Mouse (Mus musculus) midbrain, embryonic 15.5 days (tissue): ENCODE results near the gene Glrx3. TPM values are rescaled to one million over a fixed set of nuclear protein-coding genes. Genes with fewer than 3 reads are reported as not detected.
A peak's percentile ranks its signal among the peaks of the same experiment; 100 is the strongest.
"Not testable (repeated sequence)": the region's sequence is repeated elsewhere in the genome, so short reads cannot be mapped to it uniquely, and the experiment has no call there.

Source experiments
- ATAC-seq: fragments of 200-750 bp; cut with Nextera tagmentation; replicated peaks from 2 replicates; pipeline ENCODE4 v1.8.0; 2017; ENCODE audit warnings: moderate TSS enrichment
- H3K27ac ChIP-seq: fragments of 300-500 bp; sonication (generic); 2 replicates; pipeline ENCODE4 v1.5.1; 2015; ENCODE audit warnings: mild to moderate bottlenecking, inconsistent platforms
- H3K27me3 ChIP-seq: fragments of 300-500 bp; sonication (generic); replicated peaks from 2 replicates; pipeline ENCODE4 v1.6.1; 2015; ENCODE audit warnings: inconsistent platforms
- H3K36me3 ChIP-seq: fragments of 300-500 bp; sonication (generic); replicated peaks from 2 replicates; pipeline ENCODE4 v1.6.1; 2015; ENCODE audit warnings: inconsistent platforms
- H3K4me1 ChIP-seq: fragments of 300-500 bp; sonication (generic); 2 replicates; pipeline ENCODE4 v1.6.1; 2015; ENCODE audit warnings: inconsistent platforms
- H3K4me2 ChIP-seq: fragments of 300-500 bp; sonication (generic); 2 replicates; pipeline ENCODE4 v1.6.1; 2015; ENCODE audit warnings: inconsistent platforms, mild to moderate bottlenecking, moderate library complexity
- H3K4me3 ChIP-seq: fragments of 300-500 bp; sonication (generic); 2 replicates; pipeline ENCODE4 v1.5.1; 2015; ENCODE audit warnings: mild to moderate bottlenecking, inconsistent platforms
- H3K9ac ChIP-seq: fragments of 300-500 bp; sonication (generic); 2 replicates; pipeline ENCODE4 v1.6.1; 2015; ENCODE audit warnings: mild to moderate bottlenecking, inconsistent platforms
- H3K9me3 ChIP-seq: fragments of 300-500 bp; sonication (generic); 2 replicates; pipeline ENCODE4 v1.6.1; 2016; ENCODE audit warnings: inconsistent platforms
- WGBS: fragments of 180-500 bp; shearing (Covaris S2); methylation state at CpG from one replicate; pipeline ENCODE4 v1.1.7; 2015; ENCODE audit warnings: mixed read lengths; 5-methylcytosine and 5-hydroxymethylcytosine counted together
- polyA plus RNA-seq: library from polyadenylated mRNA; unstranded; fragments of >200 nt; fragmentation: Nextera tagmentation; extraction: Ambion mirVana; gene quantifications from 2 replicates; pipeline ENCODE4 v1.2.1, GENCODE M21; 2015

Gene Glrx3
- polyA plus RNA-seq, 1 experiment from 2014 or later = 254 TPM

GRCm38 (mm10) chr7:137431769-137432603, 5.4 kb upstream of the Glrx3 start:
- Histone ChIP-seq H3K36me3 (no peaks in the 10 kb centered on the region), H3K27me3 (no peaks in the 10 kb centered on the region), H3K27ac (no peak overlapping the region), H3K4me2 (no peak overlapping the region), H3K9ac (no peak overlapping the region), H3K4me3 (no peak overlapping the region), H3K9me3 (no peaks in the 10 kb centered on the region), H3K4me1 (no peaks in the 10 kb centered on the region)
- 40% methylated on average over 13 of the region's 13 CpGs for WGBS
- no peak for ATAC-seq

GRCm38 (mm10) chr7:137436901-137437300, 513 bp upstream of the Glrx3 start:
- ATAC-seq = no peak; the same call in 1 of the 2 replicates
- Histone ChIP-seq H3K9me3 (no peaks in the 10 kb centered on the region), H3K27me3 (no peaks in the 10 kb centered on the region), H3K36me3 (no peaks in the 10 kb centered on the region), H3K9ac (no peak overlapping the region), H3K27ac (peak overlapping the region; percentile 89; the same call in 1 of the 2 replicates), H3K4me3 (peak overlapping the region; percentile 96), H3K4me1 (peaks cover 23% of the 10 kb centered on the region), H3K4me2 (peak overlapping the region; percentile 66)
- WGBS = 82% methylated on average over 6 of the region's 6 CpGs

GRCm38 (mm10) chr7:137438179-137438550, 751 bp downstream of the Glrx3 start:
- Histone ChIP-seq H3K4me2 (peak overlapping the region; percentile 66), H3K27me3 (no peaks in the 10 kb centered on the region), H3K36me3 (no peaks in the 10 kb centered on the region), H3K9ac (peak overlapping the region; percentile 92), H3K9me3 (no peaks in the 10 kb centered on the region), H3K27ac (peak overlapping the region; percentile 89), H3K4me3 (peak overlapping the region; percentile 96), H3K4me1 (peaks cover 23% of the 10 kb centered on the region)
- 3% methylated on average over 7 of the region's 7 CpGs for WGBS
- peak; percentile 75 for ATAC-seq

GRCm38 (mm10) chr7:137438962-137439361, 1.5 kb downstream of the Glrx3 start:
- peaks cover 23% of the 10 kb centered on the region for H3K4me1 ChIP-seq
- H3K27ac ChIP-seq = not testable (repeated sequence)

GRCm38 (mm10) chr7:137442951-137443350, 5.5 kb downstream of the Glrx3 start:
- 95% methylated on average over 4 of the region's 4 CpGs for WGBS
- Histone ChIP-seq H3K36me3 (0 out of 2 replicates have a peak, but pooled peaks cover 1% of the 10 kb centered on the region), H3K27ac (no peak overlapping the region)

More at GRCm38 (mm10) chr7:137438962-137439361, 1.5 kb downstream of the Glrx3 start:
- 86% methylated on average over 7 of the region's 7 CpGs for WGBS
- not testable (repeated sequence) for H3K36me3 ChIP-seq, ATAC-seq, H3K9me3 ChIP-seq, H3K27me3 ChIP-seq
- Histone ChIP-seq H3K9ac (peak overlapping the region; percentile 92; the same call in 1 of the 2 replicates), H3K4me3 (peak overlapping the region; percentile 96), H3K4me2 (peak overlapping the region; percentile 66)

GRCm38 (mm10) chr7:137445321-137445720, 7.9 kb downstream of the Glrx3 start:
- WGBS = 97% methylated on average over 12 of the region's 12 CpGs
- H3K9me3 ChIP-seq = no peaks in the 10 kb centered on the region
- ATAC-seq = no peak
- H3K9ac ChIP-seq = no peak overlapping the region
- H3K4me3 ChIP-seq = no peak overlapping the region
- H3K27me3 ChIP-seq = no peaks in the 10 kb centered on the region
- peaks cover 3% of the 10 kb centered on the region; the same call in 1 of the 2 replicates for H3K36me3 ChIP-seq
- H3K27ac ChIP-seq = no peak overlapping the region
- H3K4me1 ChIP-seq = peaks cover 1% of the 10 kb centered on the region
- H3K4me2 ChIP-seq = no peak overlapping the region

More at GRCm38 (mm10) chr7:137442951-137443350, 5.5 kb downstream of the Glrx3 start:
- H3K4me1 ChIP-seq = peaks cover 20% of the 10 kb centered on the region
- no peak for ATAC-seq
- H3K9ac ChIP-seq = no peak overlapping the region
- no peaks in the 10 kb centered on the region for H3K9me3 ChIP-seq
- no peak overlapping the region for H3K4me3 ChIP-seq
- H3K27me3 ChIP-seq = no peaks in the 10 kb centered on the region
- no peak overlapping the region for H3K4me2 ChIP-seq

GRCm38 (mm10) chr7:137461396-137461795, 24.0 kb downstream of the Glrx3 start:
- H3K4me1 ChIP-seq = peaks cover 3% of the 10 kb centered on the region; the same call in 1 of the 2 replicates
- ATAC-seq = no peak
- no peak overlapping the region for H3K27ac ChIP-seq
- H3K9me3 ChIP-seq = no peaks in the 10 kb centered on the region
- H3K4me3 ChIP-seq = no peak overlapping the region
- no peaks in the 10 kb centered on the region for H3K27me3 ChIP-seq
- no peak overlapping the region for H3K4me2 ChIP-seq
- no peak overlapping the region for H3K9ac ChIP-seq
- H3K36me3 ChIP-seq = 0 out of 2 replicates have a peak, but pooled peaks cover 5% of the 10 kb centered on the region
- WGBS = 39% methylated on average over 5 of the region's 5 CpGs

GRCm38 (mm10) chr7:137468174-137468573, 30.8 kb downstream of the Glrx3 start:
- Histone ChIP-seq H3K27ac (no peak overlapping the region), H3K27me3 (no peaks in the 10 kb centered on the region), H3K4me1 (no peaks in the 10 kb centered on the region), H3K4me3 (no peak overlapping the region), H3K9ac (no peak overlapping the region), H3K4me2 (no peak overlapping the region), H3K9me3 (no peaks in the 10 kb centered on the region), H3K36me3 (0 out of 2 replicates have a peak, but pooled peaks cover 15% of the 10 kb centered on the region)
- ATAC-seq = no peak
- 72% methylated on average over 4 of the region's 4 CpGs for WGBS

GRCm38 (mm10) chr7:137471431-137472120, 34.2 kb downstream of the Glrx3 start:
- Histone ChIP-seq H3K4me3 (no peak overlapping the region), H3K27ac (no peak overlapping the region), H3K9ac (no peak overlapping the region), H3K4me1 (no peaks in the 10 kb centered on the region), H3K36me3 (0 out of 2 replicates have a peak, but pooled peaks cover 10% of the 10 kb centered on the region), H3K9me3 (no peaks in the 10 kb centered on the region), H3K4me2 (no peak overlapping the region), H3K27me3 (no peaks in the 10 kb centered on the region)
- 55% methylated on average over 7 of the region's 7 CpGs for WGBS
- 0 out of 2 replicates have a peak, but pooled peaks have one; percentile 24 for ATAC-seq

- no peaks in the 10 kb centered on the region for H3K4me1 ChIP-seq
- no peak overlapping the region for H3K27ac ChIP-seq
- H3K4me3 ChIP-seq = no peak overlapping the region
- no peaks in the 10 kb centered on the region for H3K9me3 ChIP-seq
- WGBS = 87% methylated on average over 6 of the region's 6 CpGs
- H3K9ac ChIP-seq = no peak overlapping the region
- H3K36me3 ChIP-seq = 0 out of 2 replicates have a peak, but pooled peaks cover 8% of the 10 kb centered on the region
- H3K4me2 ChIP-seq = no peak overlapping the region
- no peaks in the 10 kb centered on the region for H3K27me3 ChIP-seq
- no peak for ATAC-seq
These were observed 34.7 kb downstream of the Glrx3 start for GRCm38 (mm10) chr7:137472149-137472548.

GRCm38 (mm10) chr7:137477950-137478620, 40.7 kb downstream of the Glrx3 start:
- no peaks in the 10 kb centered on the region for H3K27me3 ChIP-seq
- 14% methylated on average over 30 of the region's 30 CpGs for WGBS
- H3K27ac ChIP-seq = no peak overlapping the region
- H3K4me1 ChIP-seq = 0 out of 2 replicates have a peak, but pooled peaks cover 3% of the 10 kb centered on the region
- H3K36me3 ChIP-seq = no peaks in the 10 kb centered on the region
- H3K4me3 ChIP-seq = peak overlapping the region; percentile 21
- peak overlapping the region; percentile 48 for H3K4me2 ChIP-seq
- peak; percentile 95 for ATAC-seq
- H3K9me3 ChIP-seq = no peaks in the 10 kb centered on the region
- H3K9ac ChIP-seq = peak overlapping the region; percentile 19; the same call in 1 of the 2 replicates

GRCm38 (mm10) chr7:137478621-137478982, 41.2 kb downstream of the Glrx3 start:
- Histone ChIP-seq H3K36me3 (no peaks in the 10 kb centered on the region), H3K4me2 (peak overlapping the region; percentile 48), H3K9me3 (no peaks in the 10 kb centered on the region), H3K4me3 (peak overlapping the region; percentile 21), H3K27me3 (no peaks in the 10 kb centered on the region), H3K9ac (peak overlapping the region; percentile 19; the same call in 1 of the 2 replicates), H3K4me1 (0 out of 2 replicates have a peak, but pooled peaks cover 3% of the 10 kb centered on the region), H3K27ac (no peak overlapping the region)
- WGBS = 33% methylated on average over 5 of the region's 5 CpGs
- peak; percentile 79 for ATAC-seq
